Mouse (Mus musculus): ENCODE measurements at regions not wholly inside any gene's neighbourhood (a gene's known extent, or its start where the extent isn't known, plus 50 kb on each side); places are given as distances from the start of the nearest gene placed in this dataset.
A peak's percentile ranks its signal among the peaks of the same experiment; 100 is the strongest.

DNA sequence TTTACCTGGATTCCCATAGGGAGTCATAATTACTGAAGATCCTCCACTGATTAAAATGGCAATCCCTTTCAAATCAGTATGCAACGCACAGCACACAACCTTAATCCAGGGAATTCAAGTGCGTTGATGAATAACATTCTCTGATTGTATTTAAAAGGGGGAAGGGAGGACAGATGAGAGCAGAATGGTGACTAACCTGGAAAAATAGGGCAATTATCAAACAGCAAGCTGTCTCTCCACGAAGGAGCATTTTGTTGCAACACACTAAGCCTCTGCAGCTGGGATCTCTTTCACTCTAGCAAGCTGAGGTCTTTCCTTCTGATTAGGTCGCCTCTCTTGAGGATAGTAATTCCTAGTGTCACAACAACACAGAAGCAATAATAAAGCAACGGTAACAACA is 501.5 kb downstream of the Tusc1 start:
- DNase-seq (ENCODE audit: low spot score), result peak; percentile 8

DNA sequence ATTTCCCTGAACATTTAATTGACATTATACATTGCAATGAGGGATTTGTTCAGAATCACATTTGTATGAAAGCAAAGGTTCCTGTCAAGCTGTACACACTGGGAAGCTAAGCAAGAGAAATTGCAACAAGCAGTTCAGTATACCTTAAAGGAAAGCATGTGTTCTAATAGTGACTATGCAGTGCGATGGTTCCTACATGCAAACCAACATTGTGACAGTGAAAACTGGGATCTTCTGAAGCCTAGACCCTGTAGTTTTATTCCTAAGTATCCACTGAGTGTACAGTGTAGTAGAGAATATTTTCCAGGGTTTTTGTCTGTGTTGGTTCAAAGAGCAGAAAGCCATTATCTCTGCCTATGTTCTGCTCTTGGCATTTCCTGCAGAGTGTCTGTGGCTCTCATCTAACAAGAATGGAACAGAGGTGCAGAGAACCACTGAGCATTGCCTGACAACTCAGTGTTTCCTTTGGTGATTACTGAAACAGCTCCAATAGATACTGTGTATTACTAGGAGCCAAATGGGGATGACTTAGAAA is 504.1 kb downstream of the Tusc1 start:
- no peak for DNase-seq (ENCODE audit: low spot score)

DNA sequence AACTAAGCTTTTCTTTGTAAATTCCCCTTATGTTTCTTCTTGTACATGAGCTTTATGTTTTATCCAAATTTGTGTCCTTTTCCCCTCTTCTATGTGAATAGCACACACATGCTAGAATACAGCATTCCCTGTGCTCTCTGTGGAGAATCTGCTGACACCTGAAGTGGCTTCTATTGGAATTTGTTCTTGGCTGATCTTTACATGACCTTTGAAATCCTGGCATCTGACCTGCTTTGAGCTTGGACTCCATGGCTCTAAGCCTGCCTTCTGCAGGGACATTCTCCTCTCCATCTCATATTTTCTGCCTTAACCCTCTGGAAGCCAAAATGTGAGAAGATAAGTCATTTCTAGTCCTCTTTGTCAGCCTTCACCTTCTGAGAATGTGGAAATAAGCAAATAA is 507.5 kb downstream of the Tusc1 start:
- DNase-seq (ENCODE audit: low spot score), result no peak

DNA sequence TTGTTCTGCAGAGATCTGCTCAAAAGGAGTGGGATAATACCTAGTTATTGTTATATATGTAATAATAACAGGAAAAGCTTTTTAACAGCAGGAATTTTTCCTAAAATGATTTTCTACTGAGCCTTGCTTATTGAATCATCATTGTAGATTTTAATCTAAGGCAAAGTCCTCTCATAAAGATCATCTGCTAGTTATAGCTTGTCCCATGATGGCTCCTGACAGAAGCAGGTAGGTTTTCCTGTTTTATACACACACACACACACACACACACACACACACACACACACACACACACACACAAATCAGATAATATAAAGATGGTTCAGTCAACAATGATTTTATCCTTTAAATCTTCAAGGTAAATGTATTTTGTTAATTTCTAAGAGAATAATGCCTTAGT is 507.9 kb downstream of the Tusc1 start:
- no peak for DNase-seq (ENCODE audit: low spot score)

DNA sequence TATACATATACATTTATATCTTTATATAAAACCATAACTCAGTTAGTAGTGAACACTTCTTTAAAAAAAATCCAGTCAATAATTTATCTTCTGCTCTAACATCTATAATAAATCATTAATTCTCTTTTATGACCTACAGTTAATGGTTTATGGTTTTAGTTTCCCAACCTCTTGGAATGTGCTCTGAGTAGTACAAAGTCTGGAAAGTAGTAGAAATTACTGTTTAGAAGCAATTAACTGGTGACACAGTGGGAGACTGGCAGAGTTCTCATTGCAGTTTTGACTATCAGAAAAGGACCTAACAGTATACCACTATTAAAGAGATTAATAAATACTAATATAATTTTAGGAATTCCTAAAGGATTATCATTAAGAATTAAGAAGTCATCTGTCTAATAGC is 508.3 kb downstream of the Tusc1 start:
- DNase-seq (ENCODE audit: low spot score), result no peak

GRCm38 (mm10) chr4:92788157-92788556 is 547.2 kb downstream of the Tusc1 start:
- DNase-seq (ENCODE audit: low spot score), result no peak

DNA sequence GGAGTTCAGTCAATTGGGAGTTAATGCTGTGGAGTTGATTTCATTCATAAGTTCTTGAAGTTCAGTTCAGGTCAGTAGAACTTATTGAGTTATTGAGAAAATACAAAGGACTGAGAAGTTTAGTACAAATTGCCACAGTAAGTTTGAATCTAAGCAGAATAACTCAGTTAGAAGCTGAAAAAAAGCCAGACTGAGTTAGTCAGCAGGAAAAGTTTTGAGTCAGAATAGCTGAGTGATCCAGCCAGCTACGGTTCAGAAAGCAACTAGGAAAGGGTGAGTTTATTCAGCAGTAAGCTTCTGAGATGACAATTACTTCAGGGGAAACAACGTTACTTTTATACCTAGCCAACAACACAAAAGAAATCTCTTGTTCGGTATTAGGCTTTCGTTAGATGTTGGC is 557.2 kb downstream of the Tusc1 start:
- DNase-seq (ENCODE audit: low spot score), result no peak

- no peak for DNase-seq (ENCODE audit: low spot score)
Measured at GRCm38 (mm10) chr4:92748070-92748469, 556.5 kb upstream of the Gm12666 start.

- no peak for DNase-seq (ENCODE audit: low spot score)
Measured at GRCm38 (mm10) chr4:92746233-92746632, 554.7 kb upstream of the Gm12666 start.

GRCm38 (mm10) chr4:92702755-92703154 is 511.2 kb upstream of the Gm12666 start:
- no peak for DNase-seq (ENCODE audit: low spot score)

All from embryo, embryonic 10.5 days (tissue).